Mouse (Mus musculus): ENCODE results near the gene 9930104L06Rik. TPM values are rescaled to one million over a fixed set of nuclear protein-coding genes. Genes with fewer than 3 reads are reported as not detected.

Gene 9930104L06Rik
- polyA plus RNA-seq, 1 experiment = 8.1 TPM

- Histone ChIP-seq H3K27ac (ENCODE audit: insufficient read depth, low read depth, low read length) (0 out of 2 replicates have a peak overlapping the region, but pooled peaks have one; percentile 34), H3K36me3 (ENCODE audit: control insufficient read depth, insufficient read depth, low read length) (no peaks in the 10 kb centered on the region), H3K27me3 (replicated peaks; ENCODE audit: control insufficient read depth, insufficient read depth, low read length) (no peaks in the 10 kb centered on the region), H3K4me3 (ENCODE audit: insufficient read depth, low read depth, low read length) (no peak overlapping the region), H3K4me1 (ENCODE audit: control insufficient read depth, insufficient read depth, low read length) (no peaks in the 10 kb centered on the region)
- DNase-seq = peak; percentile 74
- TF ChIP-seq CTCF (conservative IDR thresholded peaks at IDR 0.05; ENCODE audit: insufficient read depth, insufficient read length, low read depth, low read length) (no peak), POLR2A (IDR thresholded peaks at IDR 0.05; ENCODE audit: low read depth, low read length) (no peak)
- WGBS = 20% methylated on average over 11 of the region's 11 CpGs
These were observed 22.2 kb downstream of the 9930104L06Rik start for GRCm38 (mm10) chr4:124959062-124959461.

- no peaks in the 10 kb centered on the region for H3K4me1 ChIP-seq (ENCODE audit: control insufficient read depth, insufficient read depth, low read length)
- no peak overlapping the region for H3K4me3 ChIP-seq (ENCODE audit: insufficient read depth, low read depth, low read length)
- 72% methylated on average over 11 of the region's 11 CpGs for WGBS
- TF ChIP-seq POLR2A (IDR thresholded peaks at IDR 0.05; ENCODE audit: low read depth, low read length) (no peak), CTCF (conservative IDR thresholded peaks at IDR 0.05; ENCODE audit: insufficient read depth, insufficient read length, low read depth, low read length) (no peak)
- H3K27ac ChIP-seq (ENCODE audit: insufficient read depth, low read depth, low read length) = no peak overlapping the region
- DNase-seq = no peak
- no peaks in the 10 kb centered on the region for H3K36me3 ChIP-seq (ENCODE audit: control insufficient read depth, insufficient read depth, low read length)
- no peaks in the 10 kb centered on the region for H3K27me3 ChIP-seq (replicated peaks; ENCODE audit: control insufficient read depth, insufficient read depth, low read length)
These were observed 24.1 kb downstream of the 9930104L06Rik start for GRCm38 (mm10) chr4:124960940-124961339.

DNA sequence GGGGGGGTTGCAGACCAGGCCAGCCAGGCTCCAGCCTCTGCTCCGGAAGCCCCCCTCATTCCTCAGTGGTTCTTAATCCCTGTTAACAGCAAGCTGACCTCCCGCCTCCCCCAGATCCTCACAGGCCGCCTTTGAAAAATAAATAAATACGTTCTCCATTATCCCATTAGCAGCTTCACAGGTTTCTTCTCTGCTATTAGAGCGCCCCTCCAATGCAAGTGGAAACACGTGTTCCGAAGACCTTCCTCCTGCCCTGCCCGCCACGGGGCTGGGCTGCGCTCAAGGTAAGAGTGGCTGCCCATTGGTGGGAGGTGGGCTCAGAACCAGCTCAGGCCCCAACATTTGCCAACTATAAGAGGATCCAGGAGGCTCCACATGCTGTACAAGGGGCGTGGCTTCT is 25.7 kb downstream of the 9930104L06Rik start:
- 57% methylated on average over 11 of the region's 11 CpGs for WGBS
- H3K27me3 ChIP-seq (replicated peaks; ENCODE audit: control insufficient read depth, insufficient read depth, low read length) = no peaks in the 10 kb centered on the region
- H3K4me1 ChIP-seq (ENCODE audit: control insufficient read depth, insufficient read depth, low read length) = no peaks in the 10 kb centered on the region
- TF ChIP-seq POLR2A (IDR thresholded peaks at IDR 0.05; ENCODE audit: low read depth, low read length) (no peak), CTCF (conservative IDR thresholded peaks at IDR 0.05; ENCODE audit: insufficient read depth, insufficient read length, low read depth, low read length) (no peak)
- DNase-seq = no peak
- H3K27ac ChIP-seq (ENCODE audit: insufficient read depth, low read depth, low read length) = no peak overlapping the region
- no peak overlapping the region for H3K4me3 ChIP-seq (ENCODE audit: insufficient read depth, low read depth, low read length)
- no peaks in the 10 kb centered on the region for H3K36me3 ChIP-seq (ENCODE audit: control insufficient read depth, insufficient read depth, low read length)

GRCm38 (mm10) chr4:124964912-124965599 is 28.2 kb downstream of the 9930104L06Rik start:
- Histone ChIP-seq H3K36me3 (ENCODE audit: control insufficient read depth, insufficient read depth, low read length) (no peaks in the 10 kb centered on the region), H3K4me1 (ENCODE audit: control insufficient read depth, insufficient read depth, low read length) (no peaks in the 10 kb centered on the region), H3K27ac (ENCODE audit: insufficient read depth, low read depth, low read length) (no peak overlapping the region), H3K27me3 (replicated peaks; ENCODE audit: control insufficient read depth, insufficient read depth, low read length) (no peaks in the 10 kb centered on the region), H3K4me3 (ENCODE audit: insufficient read depth, low read depth, low read length) (no peak overlapping the region)
- 39% methylated on average over 8 of the region's 8 CpGs for WGBS
- no peak for TF ChIP-seq CTCF (conservative IDR thresholded peaks at IDR 0.05; ENCODE audit: insufficient read depth, insufficient read length, low read depth, low read length)
- TF ChIP-seq POLR2A (IDR thresholded peaks at IDR 0.05; ENCODE audit: low read depth, low read length) = no peak
- DNase-seq = no peak

DNA sequence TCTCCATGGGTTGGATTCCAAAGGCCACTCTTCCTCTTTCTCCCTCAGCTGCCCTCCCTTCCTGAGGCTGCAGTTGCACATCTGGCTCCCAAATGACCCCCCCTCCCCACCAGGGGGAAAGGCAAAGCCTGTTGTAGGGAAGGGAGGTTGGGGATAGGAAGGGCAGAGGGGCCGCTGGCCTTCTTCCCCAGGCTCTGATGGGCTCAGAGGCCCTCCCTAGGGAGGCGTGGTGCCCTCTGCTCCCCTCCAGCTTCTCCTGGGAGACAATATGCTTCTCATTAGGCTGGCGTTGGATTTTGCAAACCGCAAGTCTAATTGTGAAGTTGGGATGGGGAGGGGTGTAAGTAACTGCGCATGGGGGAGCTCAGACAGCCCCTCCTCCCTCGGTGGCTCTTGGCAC is 31.9 kb downstream of the 9930104L06Rik start:
- Histone ChIP-seq H3K4me1 (ENCODE audit: control insufficient read depth, insufficient read depth, low read length) (no peaks in the 10 kb centered on the region), H3K36me3 (ENCODE audit: control insufficient read depth, insufficient read depth, low read length) (no peaks in the 10 kb centered on the region), H3K27ac (ENCODE audit: insufficient read depth, low read depth, low read length) (no peak overlapping the region), H3K27me3 (replicated peaks; ENCODE audit: control insufficient read depth, insufficient read depth, low read length) (no peaks in the 10 kb centered on the region), H3K4me3 (ENCODE audit: insufficient read depth, low read depth, low read length) (no peak overlapping the region)
- no peak for DNase-seq
- TF ChIP-seq POLR2A (IDR thresholded peaks at IDR 0.05; ENCODE audit: low read depth, low read length) (no peak), CTCF (conservative IDR thresholded peaks at IDR 0.05; ENCODE audit: insufficient read depth, insufficient read length, low read depth, low read length) (no peak)
- 55% methylated on average over 6 of the region's 6 CpGs for WGBS

DNA sequence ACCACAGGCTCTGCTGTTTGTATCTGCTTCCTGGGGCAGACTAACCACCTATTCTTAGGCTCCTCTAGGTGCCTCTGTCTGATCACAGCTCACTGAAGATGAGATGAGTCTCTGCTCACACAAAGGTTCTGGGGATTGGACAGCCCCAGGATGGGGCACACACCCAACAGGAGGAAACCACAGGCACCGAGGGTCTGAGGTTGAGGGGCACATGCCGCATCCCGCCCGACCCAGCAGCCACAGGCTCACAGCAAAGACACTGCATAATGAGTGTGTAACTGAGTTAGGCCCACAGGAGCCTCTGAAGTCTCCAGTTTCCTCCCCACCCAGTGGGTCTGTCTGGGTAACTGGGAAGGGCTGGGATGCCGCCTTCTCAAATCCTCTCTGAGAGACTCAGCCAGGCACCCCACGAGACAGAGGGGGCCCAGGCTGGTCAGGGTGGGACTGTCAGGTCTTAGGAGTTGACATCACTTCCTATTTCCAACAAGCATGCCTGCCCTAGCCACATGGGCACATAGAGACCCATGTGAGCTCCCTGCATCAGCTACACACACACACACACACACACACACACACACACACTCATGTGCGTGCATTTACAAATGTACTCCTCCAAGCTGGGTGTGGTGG is 32.5 kb downstream of the 9930104L06Rik start:
- Histone ChIP-seq H3K27ac (ENCODE audit: insufficient read depth, low read depth, low read length) (no peak overlapping the region), H3K27me3 (replicated peaks; ENCODE audit: control insufficient read depth, insufficient read depth, low read length) (no peaks in the 10 kb centered on the region), H3K36me3 (ENCODE audit: control insufficient read depth, insufficient read depth, low read length) (no peaks in the 10 kb centered on the region), H3K4me3 (ENCODE audit: insufficient read depth, low read depth, low read length) (no peak overlapping the region), H3K4me1 (ENCODE audit: control insufficient read depth, insufficient read depth, low read length) (no peaks in the 10 kb centered on the region)
- WGBS = 77% methylated on average over 7 of the region's 7 CpGs
- DNase-seq = no peak
- no peak for TF ChIP-seq CTCF (conservative IDR thresholded peaks at IDR 0.05; ENCODE audit: insufficient read depth, insufficient read length, low read depth, low read length)
- no peak for TF ChIP-seq POLR2A (IDR thresholded peaks at IDR 0.05; ENCODE audit: low read depth, low read length)

GRCm38 (mm10) chr4:124970194-124970593 is 33.3 kb downstream of the 9930104L06Rik start:
- H3K27me3 ChIP-seq (replicated peaks; ENCODE audit: control insufficient read depth, insufficient read depth, low read length) = no peaks in the 10 kb centered on the region
- no peak overlapping the region for H3K4me3 ChIP-seq (ENCODE audit: insufficient read depth, low read depth, low read length)
- no peak overlapping the region for H3K27ac ChIP-seq (ENCODE audit: insufficient read depth, low read depth, low read length)
- no peaks in the 10 kb centered on the region for H3K36me3 ChIP-seq (ENCODE audit: control insufficient read depth, insufficient read depth, low read length)
- TF ChIP-seq CTCF (conservative IDR thresholded peaks at IDR 0.05; ENCODE audit: insufficient read depth, insufficient read length, low read depth, low read length) = no peak
- no peak for TF ChIP-seq POLR2A (IDR thresholded peaks at IDR 0.05; ENCODE audit: low read depth, low read length)
- no peak for DNase-seq
- 68% methylated on average over 11 of the region's 11 CpGs for WGBS
- no peaks in the 10 kb centered on the region for H3K4me1 ChIP-seq (ENCODE audit: control insufficient read depth, insufficient read depth, low read length)
